Comparison of ENCODE assay signal across 18 mouse cellular contexts in genomic region chr3:38008321-38008720, GRCm38 (mm10).
DNase-seq lines count a peak whose midpoint lies in the region.
"Had no signal": no experiment of that assay in that cellular context is flagged by ENCODE, and none has a peak within 500 bp of the region (broad histone marks: within the 10 kb centered on the region; RNA-seq: fewer than 3 reads in every experiment).

No protein-coding gene starts in this region.

- DNase-seq in heart, adult 11 months: peak; percentile 52
- no peak for DNase-seq in heart, postnatal 14 days
- DNase-seq in A20 (ENCODE audit: low read depth, low spot score) (peak; percentile 23), MEL-GATA-1-ER (ENCODE audit: extremely low read depth, low read depth) (peak; percentile 7)
- no peak for DNase-seq in urinary bladder, adult 2 months (ENCODE audit: low spot score)
- DNase-seq in adrenal gland, postnatal 25 days: no peak
- no peak for DNase-seq in forebrain, embryonic 10.5 days (ENCODE audit: extremely low spot score, low spot score)
- DNase-seq: adrenal gland, postnatal 10 days; cerebellum, adult 11-12 months; cerebellum, adult 9-10 months; cerebellum, postnatal 25 days; gastrocnemius, postnatal 10 days; heart, adult 2 months; kidney, adult 2 months had no signal

- no peak overlapping the region for H3K27ac ChIP-seq in forebrain, embryonic 10.5 days
- H3K27ac ChIP-seq: embryonic facial prominence, embryonic 10.5 days; heart, adult 2 months; heart, embryonic 15.5 days; hindbrain, embryonic 10.5 days; hindbrain, embryonic 14.5 days had no signal

- WGBS in forebrain, embryonic 10.5 days: 90% methylated on average over 7 of the region's 7 CpGs

- no peaks in the 10 kb centered on the region for H3K27me3 ChIP-seq in forebrain, embryonic 10.5 days (ENCODE audit: poor library complexity, severe bottlenecking)
- H3K27me3 ChIP-seq: heart, embryonic 15.5 days had no signal

- intact Hi-C loops in heart, postnatal 14 days (cut with DNase I): no loop called here

- no peaks in the 10 kb centered on the region for H3K36me3 ChIP-seq in forebrain, embryonic 10.5 days (replicated peaks)
- H3K36me3 ChIP-seq: embryonic facial prominence, embryonic 10.5 days; heart, embryonic 15.5 days; hindbrain, embryonic 10.5 days had no signal

- H3K4me3 ChIP-seq in forebrain, embryonic 10.5 days: no peak overlapping the region
- H3K4me3 ChIP-seq: embryonic facial prominence, embryonic 10.5 days; heart, adult 2 months; heart, embryonic 15.5 days; hindbrain, embryonic 10.5 days had no signal

- H3K4me1 ChIP-seq in forebrain, embryonic 10.5 days: 0 out of 2 replicates have a peak, but pooled peaks cover 6% of the 10 kb centered on the region
- H3K4me1 ChIP-seq: heart, embryonic 15.5 days; hindbrain, embryonic 10.5 days had no signal

- no peaks in the 10 kb centered on the region for H3K9me3 ChIP-seq in forebrain, embryonic 10.5 days
- H3K9me3 ChIP-seq: embryonic facial prominence, embryonic 10.5 days; heart, embryonic 15.5 days; hindbrain, embryonic 10.5 days had no signal

Comparison
In these comparisons a context has a peak if more than half of its experiments do, and no peak if none do; other contexts are left out.
1. DNase-seq: peak in heart, adult 11 months (single experiment), A20 (single experiment) and MEL-GATA-1-ER (single experiment); none in heart, postnatal 14 days (0 of 2), urinary bladder, adult 2 months (single experiment), adrenal gland, postnatal 25 days (single experiment) and forebrain, embryonic 10.5 days (single experiment).